Mouse (Mus musculus): Measurements from ENCODE around the gene Hnrnpa3. TPM values are rescaled to one million over a fixed set of nuclear protein-coding genes. Genes with fewer than 3 reads are reported as not detected.
"Not testable (repeated sequence)": the region's sequence is repeated elsewhere in the genome, so short reads cannot be mapped to it uniquely, and the experiment has no call there.

Gene Hnrnpa3
- polyA plus RNA-seq, 1 experiment from 2014 or later, result 171 TPM

GRCm38 (mm10) chr2:75685458-75685861 is 26.4 kb downstream of the Hnrnpa3 start:
- Histone ChIP-seq H3K4me1 (no peaks in the 10 kb centered on the region), H3K4me3 (replicated peaks) (no peak overlapping the region), H3K4me2 (no peak overlapping the region), H3K9ac (replicated peaks) (no peak overlapping the region), H3K27me3 (replicated peaks) (no peaks in the 10 kb centered on the region), H3K27ac (replicated peaks) (no peak overlapping the region), H3K9me3 (replicated peaks) (no peaks in the 10 kb centered on the region), H3K36me3 (no peaks in the 10 kb centered on the region)
- 86% methylated on average over 6 of the region's 6 CpGs for WGBS
- ATAC-seq (ENCODE audit: low FRiP score), result no peak

DNA sequence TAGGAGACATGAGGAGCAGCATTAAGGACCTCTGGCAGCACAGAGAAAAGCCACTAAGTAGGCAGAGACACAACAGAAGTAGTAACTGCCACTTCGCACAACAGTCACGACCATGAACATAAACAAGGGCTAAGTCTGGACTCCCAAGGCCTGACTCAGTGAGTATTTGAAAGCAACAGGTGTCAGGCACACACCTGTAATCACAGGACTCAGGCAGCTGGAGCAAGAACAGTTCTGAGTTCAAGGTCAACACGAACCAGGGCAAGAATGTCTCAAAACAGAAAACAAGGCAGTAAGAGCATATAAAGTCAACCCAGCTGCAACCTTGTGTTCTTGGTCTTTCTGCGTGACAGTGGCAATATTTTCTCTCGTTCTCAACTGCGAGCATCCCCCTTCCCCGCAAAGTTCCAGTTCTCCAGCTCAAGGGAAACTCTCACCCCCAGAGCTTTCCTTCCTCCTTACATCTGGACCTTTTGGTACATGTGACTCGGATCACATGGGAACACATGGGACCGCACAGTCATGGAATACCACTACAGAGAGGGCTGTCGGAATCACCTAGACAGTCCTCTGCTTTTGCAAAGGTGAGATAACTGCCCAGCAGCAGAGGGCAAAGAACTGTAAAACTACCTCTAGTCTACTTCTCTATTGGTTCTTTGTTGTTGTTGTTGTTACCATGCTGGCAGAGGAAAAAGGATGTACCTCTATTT is 28.1 kb downstream of the Hnrnpa3 start:
- Histone ChIP-seq H3K27me3 (replicated peaks) (no peaks in the 10 kb centered on the region), H3K9ac (replicated peaks) (no peak overlapping the region), H3K4me2 (no peak overlapping the region), H3K27ac (replicated peaks) (no peak overlapping the region), H3K4me3 (replicated peaks) (no peak overlapping the region), H3K36me3 (no peaks in the 10 kb centered on the region), H3K9me3 (replicated peaks) (no peaks in the 10 kb centered on the region), H3K4me1 (no peaks in the 10 kb centered on the region)
- 89% methylated on average over 10 of the region's 10 CpGs for WGBS
- ATAC-seq (ENCODE audit: low FRiP score), result no peak

DNA sequence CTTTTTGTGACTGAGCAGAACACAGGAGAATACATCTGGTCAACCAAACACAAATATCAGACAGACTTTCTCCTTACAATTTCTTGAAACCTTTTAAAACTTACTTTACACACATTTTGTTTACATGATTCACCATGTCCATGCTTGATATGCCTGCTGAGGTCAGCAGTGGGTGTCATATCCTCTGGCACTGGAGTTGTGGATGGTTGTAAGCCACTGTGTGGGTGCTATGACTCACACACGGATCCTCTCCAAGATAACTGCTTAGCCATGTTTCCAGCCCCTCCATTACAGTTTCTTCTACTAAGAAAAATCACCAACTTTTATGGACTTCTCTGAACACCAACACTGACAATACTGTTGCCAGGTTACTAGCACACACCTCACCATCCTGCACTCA is 29.8 kb downstream of the Hnrnpa3 start:
- H3K9me3 ChIP-seq (replicated peaks), result no peaks in the 10 kb centered on the region
- no peaks in the 10 kb centered on the region for H3K27me3 ChIP-seq (replicated peaks)
- 90% methylated on average over 1 of the region's 1 CpGs for WGBS
- no peak overlapping the region for H3K4me3 ChIP-seq (replicated peaks)
- no peak for ATAC-seq (ENCODE audit: low FRiP score)
- H3K36me3 ChIP-seq, result no peaks in the 10 kb centered on the region
- no peak overlapping the region for H3K27ac ChIP-seq (replicated peaks)
- no peak overlapping the region for H3K9ac ChIP-seq (replicated peaks)
- no peaks in the 10 kb centered on the region for H3K4me1 ChIP-seq
- no peak overlapping the region for H3K4me2 ChIP-seq

DNA sequence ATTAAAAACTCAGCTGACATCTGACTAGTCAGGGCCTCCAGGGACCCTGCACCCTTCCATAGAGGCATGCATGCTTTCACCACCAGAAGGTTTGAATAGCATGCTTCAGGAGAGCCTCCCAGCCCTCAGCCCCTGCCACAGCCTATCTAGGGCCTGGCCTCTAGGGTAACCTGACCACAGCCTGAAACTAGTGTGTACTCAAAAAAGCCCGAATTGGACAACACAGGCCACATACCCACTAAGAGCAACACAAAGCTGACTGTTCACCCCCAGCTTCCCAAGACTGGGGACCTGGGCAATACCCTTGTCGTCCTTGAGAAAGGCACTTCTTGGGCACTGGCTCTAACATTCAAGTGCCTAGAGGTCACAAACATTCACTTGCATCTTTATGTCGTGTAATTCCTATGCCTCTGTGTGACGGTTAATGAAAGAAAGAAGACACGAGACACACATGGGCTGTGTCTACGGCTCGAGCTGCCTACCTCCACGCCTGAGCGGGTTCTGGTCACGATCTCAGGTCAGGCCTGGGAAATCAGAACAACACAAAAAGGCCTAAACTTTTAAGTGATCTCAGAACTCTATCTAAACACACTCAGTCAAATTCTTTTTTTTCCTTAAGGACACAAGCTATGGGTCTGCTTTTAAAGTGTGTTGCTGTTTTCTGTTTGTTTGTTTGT is 30.6 kb downstream of the Hnrnpa3 start:
- H3K4me3 ChIP-seq (replicated peaks), result no peak overlapping the region
- no peaks in the 10 kb centered on the region for H3K4me1 ChIP-seq
- no peak overlapping the region for H3K4me2 ChIP-seq
- no peak overlapping the region for H3K9ac ChIP-seq (replicated peaks)
- no peaks in the 10 kb centered on the region for H3K36me3 ChIP-seq
- no peaks in the 10 kb centered on the region for H3K9me3 ChIP-seq (replicated peaks)
- WGBS, result 92% methylated on average over 10 of the region's 10 CpGs
- H3K27me3 ChIP-seq (replicated peaks), result no peaks in the 10 kb centered on the region
- no peak overlapping the region for H3K27ac ChIP-seq (replicated peaks)
- ATAC-seq (ENCODE audit: low FRiP score), result no peak

- no peak overlapping the region for H3K4me3 ChIP-seq (replicated peaks)
- H3K36me3 ChIP-seq, result no peaks in the 10 kb centered on the region
- no peak overlapping the region for H3K9ac ChIP-seq (replicated peaks)
- 97% methylated on average over 4 of the region's 4 CpGs for WGBS
- H3K27me3 ChIP-seq (replicated peaks), result no peaks in the 10 kb centered on the region
- H3K4me2 ChIP-seq, result no peak overlapping the region
- H3K27ac ChIP-seq (replicated peaks), result no peak overlapping the region
- H3K9me3 ChIP-seq (replicated peaks), result no peaks in the 10 kb centered on the region
- peaks cover 1% of the 10 kb centered on the region for H3K4me1 ChIP-seq
- ATAC-seq (ENCODE audit: low FRiP score), result no peak
These were observed 31.6 kb downstream of the Hnrnpa3 start for GRCm38 (mm10) chr2:75690656-75691055.

DNA sequence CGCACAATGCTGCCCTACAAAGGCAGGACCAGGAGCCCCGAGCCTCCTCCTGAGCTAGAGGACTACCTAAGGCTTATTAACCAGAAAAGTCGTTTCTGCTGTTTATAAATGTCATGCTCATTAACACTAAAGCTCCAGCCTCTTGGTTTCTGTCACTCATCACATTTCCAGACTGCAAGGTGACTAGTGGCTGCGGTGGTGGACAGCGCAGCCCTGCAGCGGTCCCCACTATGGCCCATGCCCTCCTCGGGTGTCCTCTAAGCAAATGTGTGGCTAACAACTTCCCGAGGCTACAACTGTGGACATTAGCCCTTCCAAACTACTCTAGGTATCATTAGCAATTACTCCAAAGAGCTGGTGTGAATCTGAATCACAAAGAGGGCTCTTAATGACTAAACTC is 32.3 kb downstream of the Hnrnpa3 start:
- Histone ChIP-seq H3K27ac (replicated peaks) (no peak overlapping the region), H3K36me3 (no peaks in the 10 kb centered on the region), H3K9me3 (replicated peaks) (no peaks in the 10 kb centered on the region), H3K27me3 (replicated peaks) (no peaks in the 10 kb centered on the region), H3K4me1 (peaks cover 6% of the 10 kb centered on the region), H3K4me2 (no peak overlapping the region), H3K4me3 (replicated peaks) (no peak overlapping the region), H3K9ac (replicated peaks) (no peak overlapping the region)
- 79% methylated on average over 8 of the region's 8 CpGs for WGBS
- ATAC-seq (ENCODE audit: low FRiP score), result no peak

- Histone ChIP-seq H3K9me3 (replicated peaks) (no peaks in the 10 kb centered on the region), H3K4me3 (replicated peaks) (no peak overlapping the region), H3K9ac (replicated peaks) (no peak overlapping the region), H3K4me1 (peaks cover 11% of the 10 kb centered on the region), H3K36me3 (no peaks in the 10 kb centered on the region), H3K4me2 (no peak overlapping the region), H3K27ac (replicated peaks) (no peak overlapping the region), H3K27me3 (replicated peaks) (no peaks in the 10 kb centered on the region)
- no peak for ATAC-seq (ENCODE audit: low FRiP score)
- WGBS, result 95% methylated on average over 6 of the region's 6 CpGs
These were observed 33.3 kb downstream of the Hnrnpa3 start for GRCm38 (mm10) chr2:75692369-75692768.

GRCm38 (mm10) chr2:75694926-75695325 is 35.9 kb downstream of the Hnrnpa3 start:
- H3K4me3 ChIP-seq (replicated peaks); ATAC-seq (ENCODE audit: low FRiP score); H3K27me3 ChIP-seq (replicated peaks); H3K27ac ChIP-seq (replicated peaks); H3K36me3 ChIP-seq; H3K9ac ChIP-seq (replicated peaks); H3K4me2 ChIP-seq; H3K9me3 ChIP-seq (replicated peaks): not testable (repeated sequence)
- WGBS, result 94% methylated on average over 3 of the region's 3 CpGs
- H3K4me1 ChIP-seq, result peaks cover 14% of the 10 kb centered on the region

DNA sequence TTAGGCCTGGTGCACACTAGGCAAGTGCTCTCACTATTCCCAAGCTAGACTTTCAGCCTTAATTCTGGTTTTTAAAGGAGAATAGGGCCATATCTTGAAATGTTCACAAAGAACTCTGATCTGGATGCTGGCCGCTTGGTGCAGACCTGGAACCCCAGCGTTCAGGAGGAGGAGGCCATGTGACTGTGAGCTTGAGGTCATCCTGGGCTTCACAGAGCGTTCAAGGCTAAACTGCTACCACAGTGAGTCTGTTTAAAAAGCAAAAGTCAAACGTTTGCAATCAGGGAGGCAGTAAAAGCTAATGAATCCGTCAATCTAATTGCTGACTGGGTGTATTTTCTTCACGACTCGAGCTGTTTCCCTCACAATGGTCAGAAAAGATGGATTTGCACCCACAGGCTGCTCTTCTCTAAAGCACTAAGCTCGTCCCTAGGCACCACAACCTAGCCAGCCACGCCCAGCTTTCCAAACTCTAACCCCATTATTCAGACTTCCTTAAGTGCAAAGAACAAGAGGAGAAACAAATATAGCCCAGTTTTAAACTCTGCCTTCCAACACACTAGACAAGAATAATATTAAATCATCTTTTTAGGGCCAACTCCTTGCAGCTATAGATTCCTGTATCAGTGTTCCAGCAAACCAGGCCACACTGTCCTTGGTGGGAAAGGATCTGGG is 36.8 kb downstream of the Hnrnpa3 start:
- Histone ChIP-seq H3K36me3 (no peaks in the 10 kb centered on the region), H3K27me3 (replicated peaks) (no peaks in the 10 kb centered on the region), H3K4me2 (no peak overlapping the region), H3K4me1 (peaks cover 14% of the 10 kb centered on the region), H3K4me3 (replicated peaks) (no peak overlapping the region), H3K9ac (replicated peaks) (no peak overlapping the region), H3K27ac (replicated peaks) (no peak overlapping the region), H3K9me3 (replicated peaks) (no peaks in the 10 kb centered on the region)
- WGBS, result 28% methylated on average over 9 of the region's 9 CpGs
- ATAC-seq (ENCODE audit: low FRiP score), result no peak

DNA sequence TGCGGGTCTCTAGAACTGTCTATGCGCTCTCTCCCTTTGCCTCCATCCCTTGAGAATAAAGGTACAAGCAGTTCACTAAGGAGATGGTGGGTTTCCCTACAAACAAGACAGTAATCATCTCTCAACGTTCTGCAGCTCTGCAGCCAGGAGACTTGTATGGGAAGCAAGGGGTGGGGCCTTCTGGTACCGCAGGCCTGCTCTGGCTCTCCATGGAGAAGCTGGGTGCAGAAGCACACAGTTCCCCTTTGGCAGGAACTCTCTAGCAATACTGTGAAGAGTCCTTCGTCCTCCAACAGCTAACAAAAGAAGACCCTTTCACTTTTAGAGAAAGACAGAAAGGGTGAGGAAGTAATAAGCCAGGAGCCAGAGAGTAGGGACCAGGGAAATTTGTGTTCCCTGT is 37.3 kb downstream of the Hnrnpa3 start:
- Histone ChIP-seq H3K27me3 (replicated peaks) (no peaks in the 10 kb centered on the region), H3K4me2 (no peak overlapping the region), H3K9ac (replicated peaks) (no peak overlapping the region), H3K36me3 (no peaks in the 10 kb centered on the region), H3K4me3 (replicated peaks) (no peak overlapping the region), H3K9me3 (replicated peaks) (no peaks in the 10 kb centered on the region), H3K4me1 (peaks cover 14% of the 10 kb centered on the region), H3K27ac (replicated peaks) (no peak overlapping the region; the same call in 1 of the 2 replicates)
- 50% methylated on average over 5 of the region's 5 CpGs for WGBS
- no peak for ATAC-seq (ENCODE audit: low FRiP score)

DNA sequence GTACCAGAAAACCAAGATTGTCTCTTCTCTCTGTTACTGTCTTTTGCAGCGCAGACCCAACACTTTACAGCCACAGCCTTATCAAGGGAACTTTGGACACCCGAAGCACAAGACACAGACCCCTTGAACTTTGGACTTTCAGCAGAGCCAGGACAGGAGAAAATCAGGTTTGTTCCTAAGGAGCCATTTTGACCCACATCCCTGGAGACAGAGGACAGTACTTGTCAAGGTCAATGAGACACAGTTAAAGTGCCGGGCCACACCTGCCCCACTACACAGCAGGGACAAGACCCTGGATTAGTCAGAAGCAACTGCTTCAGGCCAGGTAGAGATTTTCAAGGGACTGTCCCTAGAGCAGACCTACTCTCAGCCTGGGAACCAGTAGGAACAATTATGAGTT is 38.2 kb downstream of the Hnrnpa3 start:
- no peak for ATAC-seq (ENCODE audit: low FRiP score)
- H3K4me1 ChIP-seq, result peaks cover 14% of the 10 kb centered on the region
- WGBS, result 95% methylated on average over 3 of the region's 3 CpGs
- no peak overlapping the region for H3K27ac ChIP-seq (replicated peaks)
- no peak overlapping the region for H3K4me2 ChIP-seq
- H3K4me3 ChIP-seq (replicated peaks), result no peak overlapping the region
- H3K9ac ChIP-seq (replicated peaks), result no peak overlapping the region
- H3K27me3 ChIP-seq (replicated peaks), result no peaks in the 10 kb centered on the region
- H3K9me3 ChIP-seq (replicated peaks), result no peaks in the 10 kb centered on the region
- H3K36me3 ChIP-seq, result no peaks in the 10 kb centered on the region

GRCm38 (mm10) chr2:75698007-75698406 is 38.9 kb downstream of the Hnrnpa3 start:
- Histone ChIP-seq H3K9ac (replicated peaks) (no peak overlapping the region), H3K27ac (replicated peaks) (no peak overlapping the region), H3K4me1 (peaks cover 17% of the 10 kb centered on the region), H3K4me2 (no peak overlapping the region), H3K27me3 (replicated peaks) (no peaks in the 10 kb centered on the region), H3K4me3 (replicated peaks) (no peak overlapping the region), H3K9me3 (replicated peaks) (no peaks in the 10 kb centered on the region), H3K36me3 (no peaks in the 10 kb centered on the region)
- WGBS, result 38% methylated on average over 4 of the region's 4 CpGs
- ATAC-seq (ENCODE audit: low FRiP score), result no peak
